Mouse (Mus musculus) adipocyte (in vitro differentiated cells): ENCODE results near the gene Becn1.

Source experiments
- DNase-seq: peaks from one replicate; pipeline ENCODE4 v3.0.0-alpha.2; 2016; ENCODE audit warnings: low spot score

Gene Becn1

DNA sequence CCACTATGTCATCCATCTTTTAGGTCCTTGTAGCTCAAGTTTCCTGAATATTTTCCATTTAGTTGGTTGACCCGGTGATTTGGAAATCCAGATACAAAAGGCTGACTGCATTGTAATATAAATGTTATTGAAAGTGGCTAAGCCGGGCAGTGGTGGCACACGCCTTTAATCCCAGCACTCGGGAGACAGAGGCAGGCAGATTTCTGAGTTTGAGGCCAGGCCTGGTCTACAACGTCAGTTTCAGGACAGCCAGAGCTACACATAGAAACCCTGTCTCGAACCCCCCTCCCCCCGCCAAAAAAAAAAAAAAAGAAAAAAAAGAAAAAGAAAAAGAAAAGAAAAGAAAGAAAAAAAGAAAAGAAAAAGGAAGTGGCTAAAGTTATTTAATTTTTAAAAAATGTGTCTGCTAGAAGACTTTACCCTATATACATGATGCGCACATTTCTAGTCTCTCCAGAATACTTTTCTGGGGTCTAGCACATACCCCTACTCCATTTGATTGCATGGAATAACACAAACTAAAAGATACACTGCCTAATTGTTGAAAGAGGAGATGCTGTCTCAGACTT lies 13.1 kb upstream of the Becn1 start:
- DNase-seq: no peak

DNA sequence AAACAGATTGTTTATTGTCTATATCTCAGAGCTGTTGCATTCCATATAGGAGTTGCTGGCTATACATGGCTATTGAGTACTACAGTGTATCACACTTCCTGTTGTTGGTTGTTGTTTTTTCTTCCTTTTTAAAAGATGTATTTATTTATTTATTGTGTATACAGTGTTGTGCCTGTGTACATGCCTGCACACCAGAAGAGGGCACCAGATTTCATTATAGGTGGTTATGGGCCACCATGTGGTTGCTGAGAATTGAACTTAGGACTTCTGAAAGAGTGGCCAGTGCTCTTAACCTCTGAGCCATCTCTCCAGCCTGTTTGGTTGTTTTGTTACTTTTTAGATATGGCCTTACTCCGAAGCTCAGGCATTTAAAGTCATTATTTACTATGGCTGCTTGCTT lies 12.5 kb upstream of the Becn1 start:
- DNase-seq: no peak

DNA sequence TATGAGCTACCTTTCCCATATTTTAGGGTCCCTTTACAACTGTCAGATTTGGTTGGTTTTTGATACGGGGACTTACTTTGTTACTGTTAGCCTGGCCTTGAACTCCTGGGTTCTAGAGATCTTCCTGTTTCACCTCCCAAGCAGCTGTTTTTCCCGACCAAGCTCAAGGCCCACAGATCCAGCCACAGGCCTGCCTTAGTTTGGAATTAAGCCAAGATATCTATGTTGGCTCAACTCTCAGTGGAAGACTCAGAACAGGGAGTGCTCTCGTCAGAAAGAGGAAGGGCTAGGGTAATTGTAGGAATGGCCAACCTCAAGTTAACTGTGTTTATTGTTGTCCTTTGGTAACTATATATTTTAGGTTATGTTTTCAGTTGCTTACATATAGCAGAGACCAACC lies 10.1 kb upstream of the Becn1 start:
- DNase-seq: no peak

DNA sequence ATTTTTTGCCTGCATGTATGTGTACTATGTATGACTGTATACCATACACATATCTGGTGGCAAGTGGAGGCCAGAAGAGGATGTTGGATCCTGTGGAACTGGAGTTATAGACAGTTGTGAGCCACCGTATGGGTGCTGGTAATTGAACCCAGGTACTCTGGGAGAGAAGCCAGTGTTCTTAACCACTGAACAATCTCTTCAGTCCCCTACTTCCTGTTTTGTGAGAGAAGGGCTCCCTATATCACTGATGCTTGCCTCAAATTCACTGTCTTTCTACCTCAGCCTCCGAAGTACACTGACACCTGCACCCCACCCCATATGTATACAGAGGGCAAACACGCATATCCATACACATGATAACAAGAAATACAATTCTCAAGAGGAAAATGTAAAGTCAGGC lies 9.0 kb upstream of the Becn1 start:
- DNase-seq: no peak

DNA sequence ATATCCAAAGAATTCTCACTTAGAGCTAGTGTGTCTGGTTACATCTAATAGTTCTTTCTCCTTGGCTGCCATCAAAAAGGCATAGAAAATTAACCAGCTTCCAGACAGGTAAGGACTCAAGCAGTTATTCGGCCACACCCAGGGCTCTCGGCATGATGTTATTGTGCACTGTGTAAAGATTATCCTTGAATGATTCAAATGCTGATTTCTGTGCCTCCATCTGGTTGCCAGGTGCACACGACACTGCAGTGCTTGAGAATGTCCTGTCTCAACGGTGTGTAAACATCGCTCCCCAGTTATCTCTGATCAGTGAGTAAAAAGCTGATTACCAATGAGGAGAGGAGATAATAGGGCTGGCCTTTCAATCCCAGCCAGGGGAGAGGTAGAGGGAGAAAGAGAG lies 5.7 kb upstream of the Becn1 start:
- no peak for DNase-seq

DNA sequence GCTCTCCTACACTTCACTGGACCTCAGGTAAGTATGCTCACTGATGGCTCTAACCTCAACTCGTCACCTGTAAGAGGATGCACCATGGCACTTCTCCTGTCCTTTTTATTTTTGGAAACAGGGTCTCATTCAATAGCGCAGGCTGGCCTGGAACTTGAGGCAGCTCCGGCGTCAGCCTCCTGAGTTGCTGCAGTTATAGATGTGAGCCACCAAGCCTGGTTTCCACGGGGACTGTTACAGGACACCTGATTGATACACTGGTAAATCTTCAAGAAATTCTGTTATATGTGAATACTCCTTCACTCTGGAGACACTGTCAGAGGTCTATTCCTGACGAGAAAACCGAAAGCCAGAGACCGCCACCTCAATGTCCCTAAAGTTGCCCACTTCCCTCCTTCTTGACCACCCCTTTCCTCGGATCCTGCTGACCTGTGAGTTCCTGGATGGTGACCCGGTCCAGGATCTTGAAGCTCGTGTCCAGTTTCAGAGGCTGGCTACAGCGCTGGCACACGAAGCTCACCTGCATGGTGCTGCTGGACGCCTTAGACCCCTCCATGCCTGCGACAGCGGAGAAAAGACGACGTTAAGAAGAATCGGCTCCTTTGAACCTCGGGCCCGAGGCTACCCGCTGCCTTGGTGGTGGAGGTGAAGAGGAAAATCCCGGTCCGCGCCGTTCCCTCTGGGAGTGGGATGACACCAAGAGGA lies 635 bp downstream of the Becn1 start:
- DNase-seq: peak; percentile 21

DNA sequence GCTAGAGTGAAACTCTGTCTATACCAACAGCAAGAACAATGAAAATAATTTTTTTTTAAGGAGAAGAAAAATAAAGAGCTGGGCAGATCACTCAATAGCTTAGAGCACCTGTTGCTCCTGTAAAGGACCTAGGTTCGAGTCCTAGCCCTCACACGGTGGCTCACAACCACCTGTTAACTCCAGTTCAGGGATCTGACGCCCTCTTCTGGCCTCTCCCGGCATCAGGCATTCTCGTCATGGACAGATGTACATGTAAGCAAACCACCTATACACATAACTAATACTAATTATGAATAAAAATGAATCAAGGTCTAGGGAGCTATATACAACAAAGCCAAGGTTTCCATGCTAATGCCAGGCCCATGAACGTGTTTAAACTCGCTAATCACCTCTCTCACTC lies 1.2 kb downstream of the Becn1 start:
- DNase-seq: no peak

DNA sequence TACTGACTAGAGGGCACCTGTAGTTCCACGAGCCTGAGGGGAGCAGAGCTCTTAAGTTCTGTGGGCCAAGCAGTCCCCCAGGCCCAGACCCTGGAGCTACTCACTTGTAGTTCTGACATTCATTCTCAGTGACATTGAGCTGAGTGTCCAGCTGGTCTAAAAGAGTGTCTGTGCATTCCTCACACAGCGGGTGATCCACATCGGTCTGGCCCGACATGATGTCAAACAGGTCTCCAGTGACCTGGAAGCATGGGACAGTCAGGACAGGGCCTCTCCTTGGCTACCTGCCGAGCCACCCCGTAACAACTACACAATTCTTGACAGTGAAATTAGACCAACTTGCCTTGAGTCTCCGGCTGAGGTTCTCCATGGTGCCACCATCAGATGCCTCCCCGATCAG lies 6.9 kb downstream of the Becn1 start:
- no peak for DNase-seq

DNA sequence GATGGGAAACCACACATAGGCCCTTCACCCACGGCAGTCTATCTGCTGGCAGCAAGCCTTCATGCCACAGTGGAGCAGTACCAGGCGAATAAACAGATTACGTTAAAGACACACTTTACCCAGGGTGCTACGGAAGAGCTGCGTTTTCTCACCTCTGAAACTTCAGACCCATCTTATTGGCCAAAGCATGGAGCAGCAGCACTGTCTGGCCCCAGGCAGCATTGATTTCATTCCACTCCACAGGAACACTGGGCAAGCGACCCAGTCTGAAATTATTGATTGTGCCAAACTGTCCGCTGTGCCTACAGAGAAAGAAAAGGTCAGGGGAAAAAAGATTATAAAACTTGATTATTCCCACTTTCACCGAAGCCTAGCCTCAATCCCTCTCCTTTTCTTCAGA lies 10.9 kb downstream of the Becn1 start:
- DNase-seq: no peak

DNA sequence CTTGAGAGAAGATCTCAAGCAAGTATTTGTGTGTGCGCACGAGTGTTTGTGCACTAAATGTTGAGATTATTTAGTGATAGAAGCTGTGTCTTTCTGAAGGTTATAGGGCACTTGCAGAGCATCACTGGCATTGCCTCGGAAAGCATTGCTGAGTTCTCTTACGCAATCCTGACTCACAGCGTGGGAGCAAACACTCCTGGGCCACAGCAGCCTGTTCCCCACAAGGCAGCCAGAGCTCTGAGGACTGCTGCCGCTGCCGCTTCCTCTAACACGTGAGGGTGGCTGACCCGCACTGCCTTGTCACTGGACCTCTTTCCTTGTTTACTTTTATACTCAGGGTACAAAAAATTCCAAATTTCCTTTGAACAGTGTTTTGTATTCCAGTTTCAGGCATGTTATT lies 14.8 kb downstream of the Becn1 start:
- peak; percentile 82 for DNase-seq

DNA sequence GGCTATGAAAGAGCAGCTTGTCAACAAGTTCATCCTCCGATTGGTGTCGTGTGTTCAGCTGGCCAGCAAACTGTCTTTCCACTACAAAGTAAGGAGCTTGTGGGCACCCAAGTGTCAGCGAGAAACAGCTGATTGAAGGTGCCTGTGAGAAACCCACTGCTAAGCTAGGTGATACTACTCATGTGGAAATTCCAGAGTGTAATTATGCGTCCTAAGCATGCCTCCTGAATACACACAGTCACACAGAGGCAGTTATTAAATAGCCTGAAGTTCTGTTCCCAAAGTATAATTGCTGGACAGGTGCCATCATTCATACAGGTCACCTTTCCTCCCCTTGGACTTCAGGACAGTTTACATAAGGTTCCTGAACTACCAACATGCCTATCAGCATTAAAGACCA lies 18.3 kb downstream of the Becn1 start:
- DNase-seq: no peak

DNA sequence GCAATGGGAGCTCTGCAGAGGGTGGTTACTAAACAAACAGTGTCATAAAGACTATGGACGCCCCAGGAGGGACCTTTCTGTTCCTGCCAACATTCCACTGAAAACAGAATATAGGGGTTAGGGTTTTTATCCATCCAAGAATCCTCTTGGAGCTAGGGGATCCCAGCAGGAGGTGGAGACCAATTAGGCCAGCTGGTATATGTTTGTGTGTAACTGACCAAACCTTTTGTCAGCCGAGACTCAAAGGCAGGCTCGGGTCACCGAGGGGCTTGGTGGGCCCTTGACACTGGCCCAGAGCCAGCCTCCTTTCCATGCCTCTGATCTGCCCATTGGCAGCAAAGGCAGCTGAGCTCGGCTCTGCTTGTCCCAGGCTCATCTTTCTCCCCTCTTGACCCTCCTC lies 19.2 kb downstream of the Becn1 start:
- DNase-seq: no peak

DNA sequence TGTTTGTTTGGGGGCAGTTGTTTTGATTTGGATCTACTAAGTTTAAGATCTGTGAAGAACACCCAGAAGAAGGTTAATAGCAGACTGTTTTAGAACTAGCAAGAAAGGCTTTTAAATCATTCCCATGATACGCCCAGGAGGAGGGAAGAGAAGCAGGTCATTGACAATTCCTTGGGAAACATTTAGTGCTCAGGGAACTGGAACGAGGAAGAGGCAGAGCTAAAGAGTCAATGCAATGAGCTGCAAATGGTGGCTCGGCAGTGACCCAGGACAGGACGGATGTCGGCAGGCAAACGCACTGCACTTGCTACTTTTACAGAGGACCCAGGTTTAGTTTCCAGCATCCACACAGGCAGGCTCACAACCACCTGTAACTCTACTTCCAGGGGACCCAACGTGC lies 21.2 kb downstream of the Becn1 start:
- DNase-seq: no peak

DNA sequence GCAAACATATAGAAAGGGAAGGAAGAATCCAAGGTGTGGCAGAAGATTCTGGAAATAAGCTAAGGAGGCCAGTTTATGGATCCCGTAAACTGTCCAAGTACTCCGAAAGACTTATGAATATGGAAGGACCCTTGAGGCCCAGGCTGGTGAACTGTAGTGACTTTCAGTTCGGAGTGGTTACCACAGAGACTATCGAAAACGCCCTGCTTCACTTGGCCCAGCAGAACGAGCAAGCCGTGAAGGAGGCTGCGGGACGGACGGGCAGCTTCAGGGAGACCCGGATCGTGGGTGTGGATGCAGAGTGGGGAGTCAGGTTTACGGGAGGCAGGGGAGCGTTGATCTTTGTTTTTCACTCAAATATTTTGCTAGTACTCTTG lies 22.9 kb downstream of the Becn1 start:
- DNase-seq: no peak

DNA sequence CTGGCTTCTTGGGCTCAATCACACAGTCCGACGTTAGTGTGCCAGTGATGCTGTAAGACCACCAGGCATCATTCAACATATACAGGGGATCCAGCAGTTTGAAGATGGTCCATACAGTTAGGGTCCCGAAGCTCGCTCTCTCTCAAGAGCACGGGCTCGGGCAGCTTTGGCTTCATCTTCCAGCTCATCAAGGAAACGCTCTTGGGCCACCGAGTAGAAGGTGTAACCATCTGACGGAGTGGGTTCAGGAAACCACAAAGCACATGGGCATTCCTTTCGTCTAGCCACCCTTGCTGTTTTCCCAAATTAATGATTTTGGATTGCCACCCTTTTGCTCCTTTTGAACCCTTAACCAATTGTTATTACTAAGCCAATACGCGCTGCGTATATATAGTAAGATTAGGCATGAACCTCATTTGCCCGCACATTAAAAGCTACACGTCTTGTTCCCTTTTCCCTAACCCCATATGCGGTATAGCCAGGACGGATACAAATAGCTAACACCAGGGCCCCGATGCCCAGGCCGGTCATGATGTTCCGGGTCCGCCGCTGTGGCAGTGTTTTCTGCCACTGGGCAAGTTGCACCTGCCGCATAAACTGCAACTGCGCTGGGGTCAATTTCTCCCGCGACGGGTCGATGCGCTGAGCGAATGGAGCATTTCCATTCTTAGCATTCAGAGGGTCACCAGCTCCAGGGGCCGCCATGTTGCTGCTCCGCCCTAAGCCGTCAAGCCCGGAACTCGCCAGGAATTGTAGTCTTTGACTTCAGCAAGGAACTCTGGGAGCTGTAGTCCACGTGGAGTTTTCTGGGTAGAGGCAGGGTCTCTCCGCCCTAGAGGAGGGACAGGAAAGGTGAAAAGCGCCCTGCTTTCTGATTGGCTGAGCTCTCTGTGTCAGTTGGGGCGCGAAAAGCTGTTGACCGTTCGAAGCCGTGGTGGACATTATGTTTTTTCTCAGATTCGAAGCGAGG lies 23.6 kb downstream of the Becn1 start, which contains the start of the genes Cntd1 and Coa3:
TSS of gene Cntd1 (plus strand) at position 790 of the 970 bp plus-strand sequence.
TSS of gene Coa3 (minus strand) at position 892 of the 970 bp plus-strand sequence.
- DNase-seq: peak; percentile 67

DNA sequence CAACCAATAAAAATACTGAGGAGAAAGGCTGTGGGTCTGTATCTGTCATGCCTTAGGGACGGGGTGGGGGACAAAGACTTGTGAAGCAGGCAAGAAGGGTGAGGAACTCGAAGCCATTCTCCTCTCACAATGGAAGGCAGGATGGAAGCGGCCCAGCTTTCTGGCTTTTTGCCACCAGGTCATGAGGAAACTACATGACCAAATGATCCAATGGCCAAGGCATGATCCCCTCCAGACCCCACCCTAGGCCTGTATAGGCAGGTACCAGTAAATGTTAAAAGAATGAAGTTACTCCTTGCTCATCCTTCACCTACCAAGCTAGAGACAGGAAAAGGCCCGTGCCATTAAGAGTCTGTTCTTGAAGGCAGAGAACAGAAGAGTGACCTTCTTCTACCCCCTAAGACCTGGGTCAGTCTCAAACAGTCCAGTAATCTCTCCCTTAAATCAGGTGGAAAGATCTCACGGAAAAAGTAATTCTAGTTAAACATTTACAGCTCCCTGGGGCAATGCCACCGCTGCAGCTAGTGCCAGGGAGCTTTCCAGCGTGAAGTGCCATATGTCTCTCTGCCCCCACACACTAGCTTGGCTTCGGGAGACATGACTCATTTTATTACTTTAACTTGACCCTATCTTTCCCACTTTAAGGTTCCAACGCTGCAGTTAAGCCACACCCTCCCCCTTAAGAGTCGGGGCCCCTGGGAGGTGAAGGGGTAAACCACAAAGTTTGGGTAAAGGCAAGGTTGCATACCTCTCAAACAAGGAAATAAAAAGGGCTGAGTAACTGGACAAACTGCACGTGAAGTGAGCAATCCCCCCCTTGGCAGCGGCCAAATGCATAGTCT lies 24.5 kb downstream of the Becn1 start:
- DNase-seq: peak; percentile 39

DNA sequence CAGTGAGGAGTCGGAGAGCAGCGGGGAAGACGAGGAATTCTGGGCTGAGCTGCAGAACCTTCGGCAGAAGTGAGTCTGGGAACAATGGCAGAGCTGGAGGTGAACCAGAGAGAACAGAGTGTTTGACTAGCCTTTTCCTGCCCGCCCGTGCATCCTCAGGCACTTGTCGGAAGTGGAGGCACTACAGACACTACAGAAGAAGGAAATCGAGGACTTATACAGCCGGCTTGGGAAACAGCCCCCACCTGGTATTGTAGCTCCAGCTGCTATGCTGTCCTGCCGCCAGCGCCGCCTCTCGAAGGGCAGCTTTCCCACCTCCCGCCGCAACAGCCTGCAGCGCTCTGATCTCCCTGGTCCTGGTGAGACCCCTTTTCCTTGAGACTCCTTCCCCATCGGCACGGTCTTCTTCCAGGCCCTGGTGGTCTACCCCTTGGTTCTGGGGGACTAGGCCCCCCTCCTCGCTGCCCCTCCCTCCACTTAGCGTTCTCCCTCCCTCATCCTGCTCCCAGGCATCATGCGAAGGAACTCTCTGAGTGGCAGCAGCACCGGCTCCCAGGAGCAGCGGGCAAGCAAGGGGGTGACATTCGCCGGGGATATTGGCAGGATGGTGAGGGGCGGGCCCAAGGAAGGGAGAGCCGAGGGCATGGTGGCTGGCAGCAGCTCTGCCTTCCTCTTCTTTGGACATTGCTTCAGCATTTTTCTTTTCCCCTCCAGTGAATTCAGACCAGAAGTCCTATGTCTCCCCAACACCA lies 25.6 kb downstream of the Becn1 start:
- no peak for DNase-seq

DNA sequence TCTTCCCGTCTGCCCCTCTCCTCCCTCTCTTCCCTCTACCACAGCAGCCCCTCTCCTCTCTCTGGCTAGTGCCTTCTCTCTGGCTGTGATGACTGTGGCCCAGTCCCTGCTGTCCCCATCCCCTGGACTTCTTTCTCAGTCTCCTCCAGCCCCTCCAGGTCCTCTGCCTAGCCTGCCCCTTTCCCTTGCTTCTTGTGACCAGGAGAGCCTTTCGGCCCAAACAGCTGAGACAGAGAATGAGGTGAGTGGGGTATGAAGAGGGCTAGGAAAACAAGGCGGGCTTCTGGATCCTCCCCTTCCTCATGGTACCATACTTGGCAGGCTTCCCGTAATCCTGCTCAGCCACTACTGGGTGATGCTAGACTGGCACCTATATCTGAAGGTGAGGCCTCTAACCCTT lies 26.8 kb downstream of the Becn1 start:
- no peak for DNase-seq

DNA sequence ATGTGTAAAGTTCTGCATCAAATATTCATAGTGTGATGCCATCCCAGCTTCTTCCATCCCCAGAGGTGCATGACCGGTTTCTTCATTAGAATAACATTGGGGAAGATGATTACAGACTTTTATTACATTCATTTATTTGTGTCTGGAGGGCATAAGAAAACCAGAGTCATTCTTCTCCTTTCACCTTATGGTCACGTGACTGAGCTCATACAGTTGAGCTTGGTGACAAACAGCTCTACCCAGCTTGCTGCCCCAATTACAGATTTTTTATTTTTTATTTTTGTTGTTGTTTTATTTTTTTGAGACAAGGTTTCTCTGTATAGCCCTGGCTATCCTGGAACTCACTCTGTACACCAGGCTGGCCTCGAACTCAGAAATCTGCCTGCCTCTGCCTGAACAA lies 29.6 kb downstream of the Becn1 start:
- no peak for DNase-seq

DNA sequence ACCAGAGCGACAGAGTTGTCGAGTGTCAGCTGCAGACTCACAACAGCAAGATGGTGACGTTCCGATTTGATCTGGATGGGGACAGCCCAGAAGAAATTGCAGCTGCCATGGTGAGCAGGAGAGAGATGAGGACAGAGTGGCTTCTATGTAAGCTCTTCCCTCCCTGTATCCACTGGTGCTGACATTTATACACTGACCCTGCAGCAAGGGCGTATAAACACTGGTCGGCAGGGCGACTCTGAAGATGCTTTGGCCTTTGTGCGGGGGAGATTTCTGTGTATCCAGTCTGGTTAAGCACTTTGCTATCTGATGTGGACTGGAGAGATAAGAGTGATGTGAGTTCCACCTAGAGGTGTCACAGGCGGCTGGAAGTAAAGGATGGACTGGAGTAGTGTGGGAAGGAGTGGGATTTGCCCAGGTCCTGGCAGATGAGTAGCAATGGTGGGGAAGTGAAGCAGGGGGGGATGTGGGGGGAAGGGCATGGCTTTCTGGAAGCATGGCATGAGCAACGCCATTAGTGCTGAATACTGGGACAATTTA lies 32.4 kb downstream of the Becn1 start:
- DNase-seq: no peak

DNA sequence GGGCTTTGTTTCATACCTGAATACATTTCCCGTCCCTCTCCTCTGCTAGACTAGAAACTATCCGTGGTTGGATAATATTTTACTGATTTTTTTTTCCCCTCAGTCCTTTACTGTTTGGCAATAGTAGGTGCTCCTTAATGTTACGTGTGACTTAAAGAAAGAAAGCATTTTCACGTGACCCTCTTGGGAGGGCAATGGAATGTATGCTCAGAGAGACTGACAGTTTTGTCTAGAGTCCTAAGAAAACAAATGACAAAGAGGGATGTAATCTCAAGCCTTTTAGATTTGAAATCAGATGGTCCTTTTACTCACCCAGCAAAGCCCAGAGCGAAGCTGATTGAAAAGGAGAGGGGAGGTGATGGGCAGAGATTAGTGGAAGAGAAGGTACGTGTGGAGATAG lies 36.2 kb downstream of the Becn1 start:
- no peak for DNase-seq
